Mouse (Mus musculus): ENCODE data around the gene Hacd1. TPM values are rescaled to one million over a fixed set of nuclear protein-coding genes. Genes with fewer than 3 reads are reported as not detected.

Gene Hacd1
- polyA plus RNA-seq, 1 experiment from 2014 or later: 53.9 TPM

GRCm38 (mm10) chr2:13932253-13932652 lies 123.7 kb downstream of the Hacd1 start:
- Histone ChIP-seq H3K27me3 (ENCODE audit: insufficient read depth, poor library complexity, severe bottlenecking) (no peaks in the 10 kb centered on the region), H3K4me1 (replicated peaks) (no peaks in the 10 kb centered on the region), H3K27ac (no peak overlapping the region), H3K36me3 (no peaks in the 10 kb centered on the region), H3K4me3 (no peak overlapping the region), H3K9me3 (no peaks in the 10 kb centered on the region)
- no peak for DNase-seq (ENCODE audit: low spot score)

- Histone ChIP-seq H3K9me3 (no peaks in the 10 kb centered on the region), H3K27me3 (ENCODE audit: insufficient read depth, poor library complexity, severe bottlenecking) (no peaks in the 10 kb centered on the region), H3K36me3 (no peaks in the 10 kb centered on the region), H3K27ac (no peak overlapping the region), H3K4me1 (replicated peaks) (no peaks in the 10 kb centered on the region), H3K4me3 (no peak overlapping the region)
- DNase-seq (ENCODE audit: low spot score): no peak
- 91% methylated on average over 1 of the region's 1 CpGs for WGBS
Observed at GRCm38 (mm10) chr2:13930724-13931123, 125.2 kb downstream of the Hacd1 start.

- H3K27ac ChIP-seq: no peak overlapping the region
- no peaks in the 10 kb centered on the region for H3K9me3 ChIP-seq
- H3K36me3 ChIP-seq: no peaks in the 10 kb centered on the region
- H3K4me1 ChIP-seq (replicated peaks): no peaks in the 10 kb centered on the region
- H3K4me3 ChIP-seq: no peak overlapping the region
- no peak for DNase-seq (ENCODE audit: low spot score)
- no peaks in the 10 kb centered on the region for H3K27me3 ChIP-seq (ENCODE audit: insufficient read depth, poor library complexity, severe bottlenecking)
Observed at GRCm38 (mm10) chr2:13888568-13888967, 167.4 kb downstream of the Hacd1 start.

GRCm38 (mm10) chr2:13857461-13857860 lies 198.5 kb downstream of the Hacd1 start:
- WGBS: 76% methylated on average over 2 of the region's 2 CpGs
- Histone ChIP-seq H3K36me3 (no peaks in the 10 kb centered on the region), H3K9me3 (no peaks in the 10 kb centered on the region), H3K4me3 (no peak overlapping the region), H3K27ac (no peak overlapping the region), H3K4me1 (replicated peaks) (no peaks in the 10 kb centered on the region), H3K27me3 (ENCODE audit: insufficient read depth, poor library complexity, severe bottlenecking) (no peaks in the 10 kb centered on the region)
- DNase-seq (ENCODE audit: low spot score): no peak

GRCm38 (mm10) chr2:13855510-13855909 lies 200.4 kb downstream of the Hacd1 start:
- no peak overlapping the region for H3K4me3 ChIP-seq
- H3K36me3 ChIP-seq: no peaks in the 10 kb centered on the region
- no peaks in the 10 kb centered on the region for H3K9me3 ChIP-seq
- H3K4me1 ChIP-seq (replicated peaks): no peaks in the 10 kb centered on the region
- WGBS: 65% methylated on average over 3 of the region's 3 CpGs
- no peaks in the 10 kb centered on the region for H3K27me3 ChIP-seq (ENCODE audit: insufficient read depth, poor library complexity, severe bottlenecking)
- DNase-seq (ENCODE audit: low spot score): no peak
- no peak overlapping the region for H3K27ac ChIP-seq

- no peak overlapping the region for H3K4me3 ChIP-seq
- no peaks in the 10 kb centered on the region for H3K9me3 ChIP-seq
- no peaks in the 10 kb centered on the region for H3K4me1 ChIP-seq (replicated peaks)
- no peak overlapping the region for H3K27ac ChIP-seq
- 77% methylated on average over 3 of the region's 3 CpGs for WGBS
- no peak for DNase-seq (ENCODE audit: low spot score)
- no peaks in the 10 kb centered on the region for H3K36me3 ChIP-seq
- no peaks in the 10 kb centered on the region for H3K27me3 ChIP-seq (ENCODE audit: insufficient read depth, poor library complexity, severe bottlenecking)
Observed at GRCm38 (mm10) chr2:13836310-13836709, 219.6 kb downstream of the Hacd1 start.

- no peaks in the 10 kb centered on the region for H3K27me3 ChIP-seq (ENCODE audit: insufficient read depth, poor library complexity, severe bottlenecking)
- no peaks in the 10 kb centered on the region for H3K9me3 ChIP-seq
- no peak overlapping the region for H3K27ac ChIP-seq
- 65% methylated on average over 1 of the region's 1 CpGs for WGBS
- no peaks in the 10 kb centered on the region for H3K36me3 ChIP-seq
- no peak overlapping the region for H3K4me3 ChIP-seq
- no peak for DNase-seq (ENCODE audit: low spot score)
- H3K4me1 ChIP-seq (replicated peaks): no peaks in the 10 kb centered on the region
Observed at GRCm38 (mm10) chr2:13834989-13835388, 220.9 kb downstream of the Hacd1 start.

GRCm38 (mm10) chr2:13816645-13817044 lies 239.3 kb downstream of the Hacd1 start:
- 84% methylated on average over 2 of the region's 2 CpGs for WGBS
- no peak overlapping the region for H3K27ac ChIP-seq
- DNase-seq (ENCODE audit: low spot score): no peak
- H3K9me3 ChIP-seq: no peaks in the 10 kb centered on the region
- no peaks in the 10 kb centered on the region for H3K27me3 ChIP-seq (ENCODE audit: insufficient read depth, poor library complexity, severe bottlenecking)
- no peaks in the 10 kb centered on the region for H3K36me3 ChIP-seq
- no peaks in the 10 kb centered on the region for H3K4me1 ChIP-seq (replicated peaks)
- no peak overlapping the region for H3K4me3 ChIP-seq

GRCm38 (mm10) chr2:13808593-13808992 lies 247.3 kb downstream of the Hacd1 start:
- WGBS: 77% methylated on average over 5 of the region's 5 CpGs
- H3K27ac ChIP-seq: no peak overlapping the region
- no peak overlapping the region for H3K4me3 ChIP-seq
- H3K9me3 ChIP-seq: no peaks in the 10 kb centered on the region
- no peak for DNase-seq (ENCODE audit: low spot score)
- H3K36me3 ChIP-seq: no peaks in the 10 kb centered on the region
- no peaks in the 10 kb centered on the region for H3K27me3 ChIP-seq (ENCODE audit: insufficient read depth, poor library complexity, severe bottlenecking)
- no peaks in the 10 kb centered on the region for H3K4me1 ChIP-seq (replicated peaks)

- no peaks in the 10 kb centered on the region for H3K4me1 ChIP-seq (replicated peaks)
- H3K36me3 ChIP-seq: no peaks in the 10 kb centered on the region
- 88% methylated on average over 4 of the region's 4 CpGs for WGBS
- H3K9me3 ChIP-seq: no peaks in the 10 kb centered on the region
- DNase-seq (ENCODE audit: low spot score): no peak
- H3K4me3 ChIP-seq: no peak overlapping the region
- H3K27me3 ChIP-seq (ENCODE audit: insufficient read depth, poor library complexity, severe bottlenecking): no peaks in the 10 kb centered on the region
- H3K27ac ChIP-seq: no peak overlapping the region
Observed at GRCm38 (mm10) chr2:13808008-13808407, 247.9 kb downstream of the Hacd1 start.

GRCm38 (mm10) chr2:13806120-13806519 lies 249.8 kb downstream of the Hacd1 start:
- no peak for DNase-seq (ENCODE audit: low spot score)
- Histone ChIP-seq H3K27me3 (ENCODE audit: insufficient read depth, poor library complexity, severe bottlenecking) (no peaks in the 10 kb centered on the region), H3K4me1 (replicated peaks) (no peaks in the 10 kb centered on the region), H3K36me3 (no peaks in the 10 kb centered on the region), H3K9me3 (no peaks in the 10 kb centered on the region), H3K4me3 (no peak overlapping the region), H3K27ac (no peak overlapping the region)
- 87% methylated on average over 3 of the region's 3 CpGs for WGBS

- Histone ChIP-seq H3K9me3 (no peaks in the 10 kb centered on the region), H3K36me3 (no peaks in the 10 kb centered on the region), H3K27me3 (ENCODE audit: insufficient read depth, poor library complexity, severe bottlenecking) (0 out of 2 replicates have a peak, but pooled peaks cover under 1% of the 10 kb centered on the region), H3K27ac (no peak overlapping the region), H3K4me3 (no peak overlapping the region), H3K4me1 (replicated peaks) (no peaks in the 10 kb centered on the region)
- DNase-seq (ENCODE audit: low spot score): no peak
- WGBS: 87% methylated on average over 2 of the region's 2 CpGs
Observed at GRCm38 (mm10) chr2:13800639-13801038, 255.3 kb downstream of the Hacd1 start.

All from hindbrain, embryonic 10.5 days (tissue).